15 mouse cellular contexts compared by ENCODE assay signal in genomic region chr8:25430552-25430951, GRCm38 (mm10).
DNase-seq lines count a peak whose midpoint lies in the region; ATAC-seq lines count a peak whose summit lies in the region.
"Had no signal": no experiment of that assay in that cellular context is flagged by ENCODE, and none has a peak within 500 bp of the region (broad histone marks: within the 10 kb centered on the region; RNA-seq: fewer than 3 reads in every experiment).

No protein-coding gene starts in this region.

- H3K36me3 ChIP-seq in kidney, embryonic 16.5 days (ENCODE audit: insufficient read depth, low read length), result no peaks in the 10 kb centered on the region
- no peaks in the 10 kb centered on the region for H3K36me3 ChIP-seq in hindbrain, embryonic 10.5 days
- H3K36me3 ChIP-seq in midbrain, embryonic 13.5 days, result no peaks in the 10 kb centered on the region
- H3K36me3 ChIP-seq: embryonic facial prominence, embryonic 12.5 days had no signal

- 35% methylated on average over 5 of the region's 5 CpGs for WGBS in kidney, embryonic 16.5 days
- 17% methylated on average over 5 of the region's 5 CpGs for WGBS in hindbrain, embryonic 10.5 days
- WGBS in midbrain, embryonic 13.5 days, result 15% methylated on average over 5 of the region's 5 CpGs

- no peak for ATAC-seq in kidney, embryonic 16.5 days (ENCODE audit: low FRiP score, low TSS enrichment)
- peak; percentile 74 for ATAC-seq in midbrain, embryonic 13.5 days
- ATAC-seq in megakaryocyte, adult 5-6 weeks (ENCODE audit: poor library complexity, severe bottlenecking), result no peak
- ATAC-seq: activated CD4-positive, CD25-positive, alpha-beta regulatory T cell, adult 4 months; intestine, postnatal 0 days had no signal

- no peaks in the 10 kb centered on the region for H3K27me3 ChIP-seq in kidney, embryonic 16.5 days (ENCODE audit: insufficient read depth, low read length)
- no peaks in the 10 kb centered on the region for H3K27me3 ChIP-seq in hindbrain, embryonic 10.5 days (ENCODE audit: insufficient read depth, poor library complexity, severe bottlenecking)
- H3K27me3 ChIP-seq in midbrain, embryonic 13.5 days, result no peaks in the 10 kb centered on the region
- H3K27me3 ChIP-seq: embryonic facial prominence, embryonic 12.5 days had no signal

- peaks cover 9% of the 10 kb centered on the region for H3K9me3 ChIP-seq in kidney, embryonic 16.5 days (ENCODE audit: low read length)
- peaks cover 6% of the 10 kb centered on the region for H3K9me3 ChIP-seq in hindbrain, embryonic 10.5 days
- H3K9me3 ChIP-seq in midbrain, embryonic 13.5 days, result 0 out of 2 replicates have a peak, but pooled peaks cover 6% of the 10 kb centered on the region

- no peak for DNase-seq in kidney, postnatal 10 days
- DNase-seq in hindbrain, embryonic 10.5 days (ENCODE audit: low spot score), result peak; percentile 23
- DNase-seq in left cerebral cortex, adult 9 months (ENCODE audit: low spot score in 2 of 2), result no peak
- DNase-seq in yolk sac, embryonic 10.5 days (ENCODE audit: low spot score), result no peak
- DNase-seq: layer of hippocampus, adult 9-11 months; lung, embryonic 14.5 days; right cerebral cortex, postnatal 4 days; thymus, postnatal 14 days had no signal

- H3K4me3 ChIP-seq in kidney, embryonic 16.5 days (ENCODE audit: low read length), result no peak overlapping the region
- no peak overlapping the region for H3K4me3 ChIP-seq in hindbrain, embryonic 10.5 days
- no peak overlapping the region for H3K4me3 ChIP-seq in midbrain, embryonic 13.5 days (replicated peaks)
- H3K4me3 ChIP-seq: embryonic facial prominence, embryonic 12.5 days; megakaryocyte, embryonic 14.5 days had no signal

- no peak overlapping the region for H3K9ac ChIP-seq in kidney, embryonic 16.5 days (replicated peaks; ENCODE audit: low read length)
- no peak overlapping the region for H3K9ac ChIP-seq in midbrain, embryonic 13.5 days (replicated peaks)
- H3K9ac ChIP-seq: embryonic facial prominence, embryonic 12.5 days; lung, embryonic 14.5 days had no signal

- H3K27ac ChIP-seq in kidney, embryonic 16.5 days (ENCODE audit: low read length), result peak overlapping the region; percentile 56; the same call in 1 of the 2 replicates
- H3K27ac ChIP-seq in hindbrain, embryonic 10.5 days, result peak overlapping the region; percentile 57
- H3K27ac ChIP-seq in midbrain, embryonic 13.5 days, result no peak overlapping the region
- H3K27ac ChIP-seq: embryonic facial prominence, embryonic 12.5 days had no signal

- H3K4me1 ChIP-seq in kidney, embryonic 16.5 days (ENCODE audit: insufficient read depth, low read length), result peaks cover 40% of the 10 kb centered on the region
- peaks cover 30% of the 10 kb centered on the region for H3K4me1 ChIP-seq in hindbrain, embryonic 10.5 days (replicated peaks)
- peaks cover 21% of the 10 kb centered on the region for H3K4me1 ChIP-seq in midbrain, embryonic 13.5 days (replicated peaks)

- no peak overlapping the region for H3K4me2 ChIP-seq in kidney, embryonic 16.5 days (replicated peaks; ENCODE audit: low read depth, low read length)
- H3K4me2 ChIP-seq in midbrain, embryonic 13.5 days (replicated peaks), result no peak overlapping the region
- H3K4me2 ChIP-seq: embryonic facial prominence, embryonic 12.5 days; lung, embryonic 14.5 days had no signal
